Mouse (Mus musculus) hindbrain, postnatal 0 days (tissue): ENCODE data around the gene Phgdh. TPM values are rescaled to one million over a fixed set of nuclear protein-coding genes. Genes with fewer than 3 reads are reported as not detected.
"Not testable (repeated sequence)": the region's sequence is repeated elsewhere in the genome, so short reads cannot be mapped to it uniquely, and the experiment has no call there.

Experiments used
- ATAC-seq: fragments of 200-750 bp; cut with Nextera tagmentation; 2 replicates; pipeline ENCODE4 v1.8.0; 2017; ENCODE audit warnings: mild to moderate bottlenecking, moderate TSS enrichment, moderate library complexity
- DNase-seq: peaks from one replicate; pipeline ENCODE4 v3.0.0-alpha.2; 2015; ENCODE audit warnings: low spot score
- H3K27ac ChIP-seq: fragments of 300-500 bp; sonication (generic); 2 replicates; pipeline ENCODE4 v1.5.1; 2014; ENCODE audit warnings: mild to moderate bottlenecking
- H3K27me3 ChIP-seq: fragments of 300-500 bp; sonication (generic); 2 replicates; pipeline ENCODE4 v1.6.1; 2014; ENCODE audit warnings: low read length, mixed read lengths; ENCODE audit not compliant: insufficient read depth
- H3K36me3 ChIP-seq: fragments of 300-500 bp; sonication (generic); 2 replicates; pipeline ENCODE4 v1.6.1; 2014; ENCODE audit warnings: low read length, mixed read lengths; ENCODE audit not compliant: insufficient read depth
- H3K4me1 ChIP-seq: fragments of 300-500 bp; sonication (generic); 2 replicates; pipeline ENCODE4 v1.6.1; 2014; ENCODE audit warnings: antibody characterized with exemption, low read length, mixed read lengths; ENCODE audit not compliant: insufficient read depth
- H3K4me2 ChIP-seq: fragments of 300-500 bp; sonication (generic); 2 replicates; pipeline ENCODE4 v1.6.1; 2014; ENCODE audit warnings: low read depth, mild to moderate bottlenecking, low read length, moderate library complexity, mixed read lengths
- H3K4me3 ChIP-seq: fragments of 300-500 bp; sonication (generic); 2 replicates; pipeline ENCODE4 v1.5.1; 2014; ENCODE audit warnings: low read length
- H3K9ac ChIP-seq: fragments of 300-500 bp; sonication (generic); replicated peaks from 2 replicates; pipeline ENCODE4 v1.6.1; 2014; ENCODE audit warnings: mild to moderate bottlenecking, low read length, moderate library complexity, mixed read lengths
- H3K9me3 ChIP-seq: fragments of 300-500 bp; sonication (generic); 2 replicates; pipeline ENCODE4 v1.6.1; 2016; ENCODE audit warnings: low read length, mixed read lengths
- CTCF ChIP-seq: IDR thresholded peaks from 2 replicates; pipeline ENCODE4 v1.5.1; 2016; ENCODE audit warnings: antibody characterized with exemption, control low read depth, low read depth
- WGBS: fragments of 180-500 bp; shearing (Covaris S2); extraction: QIAGEN DNeasy Blood & Tissue Kit; methylation state at CpG from one replicate; pipeline ENCODE4 v1.1.7; 2014; 5-methylcytosine and 5-hydroxymethylcytosine counted together
- polyA plus RNA-seq: library from polyadenylated mRNA; unstranded; fragments of >200 nt; fragmentation: Nextera tagmentation; extraction: Ambion mirVana; gene quantifications from 2 replicates; pipeline ENCODE4 v1.2.1, GENCODE M21; 2015
- total RNA-seq: library from RNA; depleted of rRNA; stranded (reverse); fragments of >200 nt; gene quantifications from 2 replicates; pipeline ENCODE4 v1.2.3, GENCODE M21; 2014; rRNA removed

The Phgdh gene
- 348 and 370 TPM in 2 replicates for total RNA-seq
- polyA plus RNA-seq, result 261 and 279 TPM in 2 replicates

DNA sequence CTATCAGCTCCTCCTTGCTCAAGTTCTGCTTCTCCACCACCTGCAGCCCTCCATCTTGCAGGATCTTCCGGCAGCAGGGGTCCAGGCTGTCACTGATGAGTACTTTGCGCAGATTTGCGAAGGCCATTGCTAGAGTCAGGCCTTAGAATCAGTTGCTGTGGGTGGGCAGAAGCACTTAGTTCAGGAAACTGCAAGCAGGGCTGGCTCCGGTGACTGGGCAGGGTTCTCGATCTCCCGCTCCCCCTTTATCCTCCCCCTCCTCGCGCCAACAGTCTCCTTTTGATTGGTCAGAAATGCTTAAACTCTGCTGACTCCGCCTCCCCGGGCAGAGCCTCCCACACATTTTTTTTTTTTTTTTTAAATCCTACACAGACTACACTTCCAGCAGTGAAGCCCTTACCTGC is at the start of gene Phgdh:
Phgdh (minus strand) TSS at position 285 of the 404 bp plus-strand sequence.
- Histone ChIP-seq H3K4me3 (peak within 1 kb of the TSS; percentile 61), H3K27ac (peak within 1 kb of the TSS; percentile 70), H3K9ac (peak within 1 kb of the TSS; percentile 65), H3K4me1 (peaks cover 16% of the 10 kb centered on the region), H3K4me2 (peak within 1 kb of the TSS; percentile 98)
- DNase-seq, result peak; percentile 84
- 1% methylated on average over 9 of the region's 10 CpGs for WGBS
- not testable (repeated sequence) for H3K9me3 ChIP-seq, H3K36me3 ChIP-seq, H3K27me3 ChIP-seq
- ATAC-seq, result peak; percentile 67

DNA sequence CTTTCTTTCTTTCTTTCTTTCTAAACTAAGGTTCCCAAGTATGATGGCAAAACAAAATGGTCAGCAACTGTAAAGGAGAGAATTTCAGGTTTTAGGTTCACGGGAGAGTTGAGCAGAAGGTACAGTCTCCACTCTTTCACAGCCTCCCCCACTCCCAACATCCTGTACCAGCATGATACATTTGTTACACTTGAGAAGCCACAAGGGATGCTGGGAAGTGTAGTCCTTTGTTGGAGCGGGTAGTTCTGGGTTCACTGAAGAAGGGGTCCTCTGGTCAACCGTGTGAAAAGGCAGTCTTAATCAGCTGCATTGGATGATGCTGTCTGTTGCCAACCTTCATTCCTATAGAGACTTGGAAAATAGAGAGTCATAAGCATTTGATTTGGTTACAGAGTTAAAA is 49.5 kb upstream of the Phgdh start:
- DNase-seq (peak; percentile 44), ATAC-seq (peak; percentile 58; the same call in 1 of the 2 replicates)
- Histone ChIP-seq H3K27me3 (no peaks in the 10 kb centered on the region), H3K27ac (no peak overlapping the region), H3K9me3 (no peaks in the 10 kb centered on the region), H3K4me3 (no peak overlapping the region), H3K4me2 (no peak overlapping the region), H3K36me3 (no peaks in the 10 kb centered on the region), H3K9ac (no peak overlapping the region), H3K4me1 (0 out of 2 replicates have a peak, but pooled peaks cover 4% of the 10 kb centered on the region)
- WGBS, result 55% methylated on average over 3 of the region's 3 CpGs
- no peak for TF ChIP-seq CTCF

DNA sequence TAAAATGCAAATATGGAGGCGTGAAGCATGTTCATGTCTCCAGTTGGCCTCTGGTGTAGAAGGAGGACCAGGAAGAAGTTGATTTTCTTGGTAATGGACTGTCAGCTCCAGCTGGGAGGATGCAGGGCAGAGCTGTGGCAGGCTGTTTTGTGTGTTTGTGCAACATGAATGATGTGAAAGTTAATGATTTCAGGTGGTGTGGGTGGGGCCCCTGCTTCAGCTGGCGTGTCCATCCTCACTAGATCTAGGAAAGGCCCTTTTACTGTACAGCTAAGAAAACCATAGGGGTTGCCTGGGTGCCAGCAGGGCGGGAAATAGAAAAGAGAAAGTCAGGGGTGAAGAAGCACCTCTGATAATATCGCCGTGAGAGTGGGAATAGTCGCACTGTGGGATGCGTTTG is 48.0 kb upstream of the Phgdh start:
- H3K9ac ChIP-seq, result no peak overlapping the region
- TF ChIP-seq CTCF, result no peak
- no peak overlapping the region for H3K4me2 ChIP-seq
- 72% methylated on average over 7 of the region's 7 CpGs for WGBS
- H3K27me3 ChIP-seq, result no peaks in the 10 kb centered on the region
- H3K36me3 ChIP-seq, result no peaks in the 10 kb centered on the region
- no peak overlapping the region for H3K4me3 ChIP-seq
- ATAC-seq (no peak), DNase-seq (no peak)
- no peaks in the 10 kb centered on the region for H3K9me3 ChIP-seq
- no peak overlapping the region for H3K27ac ChIP-seq
- H3K4me1 ChIP-seq, result peaks cover 12% of the 10 kb centered on the region; the same call in 1 of the 2 replicates

DNA sequence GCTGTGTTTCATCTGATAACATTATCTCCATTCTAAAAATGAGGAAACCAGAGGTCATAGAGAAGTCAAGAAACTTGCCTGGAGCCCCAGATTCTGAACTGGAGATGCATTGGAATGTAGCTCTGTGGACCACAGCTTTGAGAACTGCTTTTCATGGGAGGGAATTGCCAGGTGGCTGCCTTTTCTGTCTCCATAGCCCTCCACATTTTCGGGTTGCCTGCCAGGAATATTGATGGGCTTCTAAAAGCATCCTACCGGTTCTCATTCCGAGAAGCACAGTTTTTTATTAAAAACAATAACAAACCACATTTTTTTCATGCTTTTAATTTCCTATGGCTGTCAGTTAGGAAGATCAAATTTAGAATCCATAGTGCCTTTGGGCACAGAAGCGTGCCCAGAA is 47.3 kb upstream of the Phgdh start:
- TF ChIP-seq CTCF, result no peak
- DNase-seq (no peak), ATAC-seq (no peak)
- no peaks in the 10 kb centered on the region for H3K27me3 ChIP-seq
- no peak overlapping the region for H3K4me3 ChIP-seq
- peaks cover 12% of the 10 kb centered on the region; the same call in 1 of the 2 replicates for H3K4me1 ChIP-seq
- no peaks in the 10 kb centered on the region for H3K36me3 ChIP-seq
- H3K4me2 ChIP-seq, result no peak overlapping the region
- whole genome bisulfite sequencing, result 41% methylated on average over 4 of the region's 4 CpGs
- no peak overlapping the region for H3K9ac ChIP-seq
- no peak overlapping the region for H3K27ac ChIP-seq
- no peaks in the 10 kb centered on the region for H3K9me3 ChIP-seq

DNA sequence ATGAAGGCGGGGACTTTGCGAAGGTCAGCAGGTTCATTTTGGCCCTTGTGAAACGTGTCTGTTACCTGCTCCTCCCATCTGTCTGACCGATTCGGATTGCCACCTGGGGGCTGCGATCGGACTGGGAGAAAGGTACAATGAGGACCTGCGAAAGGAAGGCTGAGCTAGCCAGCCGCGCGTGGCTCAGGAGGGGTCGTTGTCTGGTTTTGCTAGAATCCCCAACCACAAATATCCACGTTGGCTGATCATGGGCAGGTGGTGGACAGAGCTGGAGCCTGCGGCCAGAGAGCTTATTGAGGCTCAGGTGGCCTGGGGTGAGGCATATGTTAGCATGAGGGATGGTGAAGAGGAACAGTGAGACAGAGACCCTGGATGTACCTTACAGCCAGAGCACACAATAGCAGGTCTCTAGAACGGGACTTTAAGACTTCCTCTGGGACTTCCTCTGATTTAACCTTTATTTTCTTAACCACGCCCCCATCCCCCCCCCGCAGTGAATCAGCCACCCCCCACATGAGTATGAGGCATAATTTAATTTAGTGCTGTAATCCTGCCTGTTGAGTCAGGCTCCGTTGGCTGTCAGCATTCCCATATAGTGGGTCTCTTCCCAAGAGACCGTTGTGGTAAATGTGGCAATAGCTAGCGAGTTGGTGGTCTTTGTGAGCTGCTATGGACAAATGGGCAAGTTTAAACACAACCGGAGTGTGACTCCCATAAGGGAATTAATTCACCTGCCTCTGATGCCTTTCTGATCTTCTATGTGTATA is 43.4 kb upstream of the Phgdh start:
- H3K36me3 ChIP-seq, result no peaks in the 10 kb centered on the region
- H3K9me3 ChIP-seq, result no peaks in the 10 kb centered on the region
- peak; percentile 38 for ATAC-seq
- peaks cover 12% of the 10 kb centered on the region; the same call in 1 of the 2 replicates for H3K4me1 ChIP-seq
- H3K9ac ChIP-seq, result peak overlapping the region; percentile 84
- H3K4me2 ChIP-seq, result peak overlapping the region; percentile 79
- peak; percentile 25 for DNase-seq
- H3K27ac ChIP-seq, result peak overlapping the region; percentile 92
- peak overlapping the region; percentile 87 for H3K4me3 ChIP-seq
- 4% methylated on average over 21 of the region's 21 CpGs for WGBS
- TF ChIP-seq CTCF, result no peak
- H3K27me3 ChIP-seq, result no peaks in the 10 kb centered on the region

DNA sequence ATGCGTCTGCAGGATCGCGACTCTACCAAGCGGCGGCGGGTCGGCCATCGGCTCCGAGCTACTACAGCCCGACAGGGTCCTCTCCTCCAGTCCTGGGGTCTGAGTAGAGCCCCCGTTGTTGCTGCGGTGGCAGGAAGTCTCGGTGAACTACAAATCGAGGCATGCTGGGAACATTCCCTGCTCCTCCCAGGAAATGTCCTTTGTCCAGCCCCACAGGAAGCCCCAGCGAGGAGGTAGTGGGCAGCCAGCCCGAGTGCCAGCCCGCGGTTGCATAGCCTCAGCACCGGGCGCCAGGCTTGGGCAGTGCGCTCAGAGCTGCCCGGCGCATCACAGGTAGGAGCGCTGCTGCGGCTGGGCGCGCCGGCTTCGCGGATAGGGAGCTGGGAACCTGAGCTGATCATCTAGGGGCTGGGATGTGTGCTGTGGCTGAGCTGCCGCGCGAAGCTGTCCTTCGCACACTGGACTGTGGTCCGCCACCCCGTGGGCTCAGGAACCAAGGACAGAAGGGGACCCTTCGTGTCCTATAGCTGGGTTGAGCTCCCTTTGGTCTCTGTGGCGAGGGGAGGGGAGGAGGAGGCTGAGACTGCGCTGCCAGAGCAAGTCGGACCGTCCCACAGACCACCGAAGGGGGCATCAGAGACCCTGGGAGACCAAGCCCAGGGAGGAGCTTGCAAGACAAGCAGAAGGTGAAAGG is 42.6 kb upstream of the Phgdh start, which contains the start of gene Zfp697:
Zfp697 (plus strand) TSS at position 216 of the 694 bp plus-strand sequence.
- peak within 1 kb of the TSS; percentile 79 for H3K4me2 ChIP-seq
- peaks cover 10% of the 10 kb centered on the region; the same call in 1 of the 2 replicates for H3K4me1 ChIP-seq
- no peaks in the 10 kb centered on the region for H3K27me3 ChIP-seq
- under 1% methylated on average over 36 of the region's 42 CpGs for WGBS
- H3K36me3 ChIP-seq, result no peaks in the 10 kb centered on the region
- ATAC-seq, result peak; percentile 92
- peak; percentile 90 for DNase-seq
- peak within 1 kb of the TSS; percentile 84 for H3K9ac ChIP-seq
- H3K9me3 ChIP-seq, result no peaks in the 10 kb centered on the region
- peak within 1 kb of the TSS; percentile 92 for H3K27ac ChIP-seq
- TF ChIP-seq CTCF, result peak; percentile 65
- H3K4me3 ChIP-seq, result peak within 1 kb of the TSS; percentile 87
